Comparison of ENCODE assay signal across 19 mouse cellular contexts in genomic region chr5:112735040-112735439, GRCm38 (mm10).
"Had no signal": no experiment of that assay in that cellular context is flagged by ENCODE, and none has a peak within 500 bp of the region (broad histone marks: within the 10 kb centered on the region; RNA-seq: fewer than 3 reads in every experiment).

No protein-coding gene starts in this region.

- H3K9me3 ChIP-seq: limb, embryonic 12.5 days; limb, embryonic 15.5 days; midbrain, embryonic 10.5 days had no signal

- H3K36me3 ChIP-seq: limb, embryonic 12.5 days; limb, embryonic 15.5 days; midbrain, embryonic 10.5 days had no signal

- H3K27ac ChIP-seq: kidney, postnatal 0 days; layer of hippocampus, adult 2 months; left cerebral cortex, adult 2 months; limb, embryonic 12.5 days; limb, embryonic 15.5 days; liver, embryonic 14.5 days; midbrain, embryonic 10.5 days; stomach, postnatal 0 days had no signal

- H3K4me2 ChIP-seq: limb, embryonic 12.5 days; limb, embryonic 15.5 days; liver, embryonic 11.5 days; lung, embryonic 14.5 days had no signal

- H3K9ac ChIP-seq: limb, embryonic 12.5 days; limb, embryonic 15.5 days; liver, embryonic 14.5 days; liver, postnatal 0 days; lung, embryonic 14.5 days had no signal

- H3K27me3 ChIP-seq: limb, embryonic 12.5 days; limb, embryonic 15.5 days; megakaryocyte, embryonic 14.5 days had no signal

- ATAC-seq: liver, postnatal 0 days; lung, postnatal 0 days; midbrain, embryonic 16.5 days had no signal

- DNase-seq: kidney, adult 2 months; layer of hippocampus, adult 9-11 months; liver, postnatal 0 days; lung, embryonic 14.5 days; lung, postnatal 36 days; thymus, adult 2 months; thymus, postnatal 25 days had no signal

- H3K4me3 ChIP-seq: layer of hippocampus, adult 2 months; left cerebral cortex, adult 2 months; limb, embryonic 12.5 days; limb, embryonic 15.5 days; megakaryocyte, embryonic 14.5 days; midbrain, embryonic 10.5 days had no signal

- H3K4me1 ChIP-seq: limb, embryonic 12.5 days; limb, embryonic 15.5 days; megakaryocyte, embryonic 14.5 days; midbrain, embryonic 10.5 days had no signal
